Mouse (Mus musculus): ENCODE measurements around the gene Rps21. TPM values are rescaled to one million over a fixed set of nuclear protein-coding genes. Genes with fewer than 3 reads are reported as not detected.
"Not testable (repeated sequence)": the region's sequence is repeated elsewhere in the genome, so short reads cannot be mapped to it uniquely, and the experiment has no call there.

The Rps21 gene
- polyA plus RNA-seq, 1 experiment from 2014 or later: 631 TPM

DNA sequence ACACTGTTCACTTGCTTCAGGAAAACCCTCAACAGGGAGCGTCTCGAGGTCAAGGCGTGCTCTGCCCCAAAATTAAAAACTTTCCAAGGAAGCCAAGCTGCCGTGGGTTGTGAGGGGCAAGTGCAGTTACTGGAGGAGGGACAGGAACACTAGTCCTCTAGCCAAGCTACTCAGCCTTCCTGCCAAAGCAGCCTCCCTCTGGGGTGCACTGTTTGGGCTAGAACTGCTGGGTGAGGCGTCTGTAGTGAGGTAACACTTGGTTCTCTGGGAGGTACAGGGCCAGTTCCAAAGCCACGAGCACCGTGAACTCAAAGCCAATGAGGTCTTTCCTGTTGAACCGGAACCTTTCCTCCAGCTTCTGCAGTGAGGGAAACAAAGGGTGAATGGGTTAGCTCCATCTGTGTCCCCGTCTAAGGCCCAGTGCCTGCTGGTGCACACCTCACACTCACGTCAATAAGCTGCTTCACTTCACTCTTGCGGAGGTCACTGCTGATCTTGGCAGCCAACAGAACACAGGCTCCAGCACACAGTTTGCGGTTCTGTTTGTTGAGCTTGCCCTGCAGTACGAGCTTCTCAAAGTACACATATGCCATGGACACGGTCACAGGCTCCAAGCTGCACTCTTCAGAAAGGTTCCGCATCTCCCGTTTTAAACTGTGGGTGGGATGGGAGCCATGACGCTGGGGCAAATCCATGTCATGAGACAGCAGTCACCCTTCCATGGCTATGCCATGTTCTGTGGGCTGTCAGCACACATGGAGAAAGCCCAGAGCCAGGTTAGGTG, 2.8 kb downstream of the Rps21 start:
- not testable (repeated sequence) for H3K27me3 ChIP-seq; ATAC-seq (ENCODE audit: insufficient number of reproducible peaks, insufficient read depth, low FRiP score, low TSS enrichment, low read depth); H3K27ac ChIP-seq; H3K9ac ChIP-seq (replicated peaks); H3K4me3 ChIP-seq (replicated peaks); H3K9me3 ChIP-seq; H3K4me2 ChIP-seq
- H3K36me3 ChIP-seq: peaks cover 71% of the 10 kb centered on the region
- 73% methylated on average over 17 of the region's 17 CpGs for WGBS
- H3K4me1 ChIP-seq (replicated peaks): peaks cover 14% of the 10 kb centered on the region

DNA sequence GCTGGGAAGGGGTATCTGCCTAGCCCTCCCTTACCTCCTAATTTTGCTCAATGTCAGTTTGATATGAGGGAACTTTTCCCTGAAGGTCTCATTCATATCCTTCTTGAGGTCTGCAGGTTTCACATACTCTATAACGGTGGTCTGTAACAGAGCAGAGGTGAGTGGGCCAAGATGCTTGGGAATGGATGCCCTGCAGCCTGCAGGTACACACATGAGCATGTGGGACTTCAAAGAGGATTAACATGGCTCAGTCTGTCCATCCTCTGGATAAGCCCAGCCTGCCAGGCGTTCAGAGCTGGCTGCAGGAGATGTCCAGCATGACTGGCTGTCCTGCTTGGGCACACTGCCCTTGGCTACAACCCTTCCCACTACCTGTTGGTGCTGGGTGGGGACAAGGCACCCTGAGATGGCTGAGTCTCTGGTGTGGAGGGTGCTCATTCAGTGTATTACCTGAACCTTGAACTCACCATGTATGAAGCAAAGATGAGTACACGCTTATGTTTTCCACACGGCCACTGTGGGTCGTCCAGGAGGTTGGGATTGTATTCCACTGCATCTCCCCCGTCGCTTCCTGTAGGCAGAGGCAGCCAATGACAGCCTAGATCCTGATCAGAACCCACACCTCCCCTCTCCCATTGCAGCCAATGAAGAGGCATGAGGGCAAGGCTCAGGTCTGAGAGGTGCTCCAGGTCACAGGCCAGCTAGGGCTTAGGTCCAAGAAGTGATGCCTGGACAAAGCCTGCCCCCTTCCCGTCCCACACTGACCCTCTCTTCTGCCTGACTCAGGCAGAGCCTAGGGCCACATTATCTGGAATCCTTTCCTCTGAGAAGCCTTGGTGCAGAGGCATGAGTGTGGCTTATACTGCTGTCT, 3.7 kb downstream of the Rps21 start:
- no peaks in the 10 kb centered on the region for H3K27me3 ChIP-seq
- no peak overlapping the region for H3K4me3 ChIP-seq (replicated peaks)
- H3K9me3 ChIP-seq: no peaks in the 10 kb centered on the region
- no peak overlapping the region for H3K4me2 ChIP-seq
- peaks cover 13% of the 10 kb centered on the region for H3K4me1 ChIP-seq (replicated peaks)
- H3K36me3 ChIP-seq: peaks cover 75% of the 10 kb centered on the region
- no peak for ATAC-seq (ENCODE audit: insufficient number of reproducible peaks, insufficient read depth, low FRiP score, low TSS enrichment, low read depth)
- 67% methylated on average over 8 of the region's 8 CpGs for WGBS
- H3K27ac ChIP-seq: no peak overlapping the region
- H3K9ac ChIP-seq (replicated peaks): no peak overlapping the region

- peaks cover 85% of the 10 kb centered on the region for H3K36me3 ChIP-seq
- ATAC-seq (ENCODE audit: insufficient number of reproducible peaks, insufficient read depth, low FRiP score, low TSS enrichment, low read depth): no peak
These were observed 4.7 kb downstream of the Rps21 start for GRCm38 (mm10) chr2:180261901-180262300.

DNA sequence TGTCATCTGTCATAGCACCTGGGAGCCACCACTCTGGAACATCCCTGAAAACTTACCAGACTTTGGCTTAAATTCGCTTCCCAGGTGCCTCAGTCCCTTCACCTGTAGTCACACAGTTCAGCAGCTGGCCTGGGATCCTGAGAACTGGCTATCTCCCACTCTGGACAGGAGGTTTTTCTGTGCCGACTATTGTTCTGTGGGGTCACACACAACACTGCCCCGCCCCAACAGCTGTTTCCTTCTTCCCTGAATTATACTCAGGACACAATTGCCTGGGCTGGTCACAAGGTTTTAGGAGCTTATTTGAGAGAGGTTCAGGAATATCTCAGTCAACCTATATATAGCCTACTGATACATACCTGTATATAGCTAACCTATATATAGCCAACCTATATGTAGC, 5.3 kb downstream of the Rps21 start:
- ATAC-seq (ENCODE audit: insufficient number of reproducible peaks, insufficient read depth, low FRiP score, low TSS enrichment, low read depth): no peak

More at GRCm38 (mm10) chr2:180261901-180262300, 4.7 kb downstream of the Rps21 start:
- WGBS: 93% methylated on average over 7 of the region's 7 CpGs
- Histone ChIP-seq H3K4me2 (no peak overlapping the region), H3K9ac (replicated peaks) (no peak overlapping the region), H3K27ac (no peak overlapping the region), H3K27me3 (no peaks in the 10 kb centered on the region), H3K4me1 (replicated peaks) (peaks cover 8% of the 10 kb centered on the region), H3K9me3 (no peaks in the 10 kb centered on the region), H3K4me3 (replicated peaks) (no peak overlapping the region)

GRCm38 (mm10) chr2:180262891-180263290, 5.7 kb downstream of the Rps21 start:
- WGBS: 87% methylated on average over 10 of the region's 10 CpGs
- H3K4me3 ChIP-seq (replicated peaks): no peak overlapping the region
- ATAC-seq (ENCODE audit: insufficient number of reproducible peaks, insufficient read depth, low FRiP score, low TSS enrichment, low read depth): no peak

More for the DNA sequence above, 5.3 kb downstream of the Rps21 start:
- Histone ChIP-seq H3K27me3 (no peaks in the 10 kb centered on the region), H3K9ac (replicated peaks) (no peak overlapping the region), H3K4me1 (replicated peaks) (peaks cover 8% of the 10 kb centered on the region), H3K9me3 (no peaks in the 10 kb centered on the region), H3K4me2 (no peak overlapping the region), H3K27ac (no peak overlapping the region), H3K4me3 (replicated peaks) (no peak overlapping the region), H3K36me3 (peaks cover 91% of the 10 kb centered on the region)
- WGBS: 82% methylated on average over 3 of the region's 3 CpGs

GRCm38 (mm10) chr2:180267955-180268354, 10.8 kb downstream of the Rps21 start:
- Histone ChIP-seq H3K27me3 (no peaks in the 10 kb centered on the region), H3K4me2 (no peak overlapping the region), H3K9ac (replicated peaks) (no peak overlapping the region), H3K27ac (no peak overlapping the region), H3K4me1 (replicated peaks) (peaks cover 12% of the 10 kb centered on the region), H3K36me3 (peaks cover 66% of the 10 kb centered on the region), H3K4me3 (replicated peaks) (no peak overlapping the region), H3K9me3 (no peaks in the 10 kb centered on the region)
- 57% methylated on average over 2 of the region's 2 CpGs for WGBS
- ATAC-seq (ENCODE audit: insufficient number of reproducible peaks, insufficient read depth, low FRiP score, low TSS enrichment, low read depth): no peak

More at GRCm38 (mm10) chr2:180262891-180263290, 5.7 kb downstream of the Rps21 start:
- H3K4me1 ChIP-seq (replicated peaks): peaks cover 7% of the 10 kb centered on the region
- 0 out of 2 replicates have a peak overlapping the region, but pooled peaks have one; percentile 42 for H3K27ac ChIP-seq
- H3K4me2 ChIP-seq: no peak overlapping the region
- H3K27me3 ChIP-seq: no peaks in the 10 kb centered on the region
- H3K9ac ChIP-seq (replicated peaks): no peak overlapping the region
- H3K9me3 ChIP-seq: no peaks in the 10 kb centered on the region
- peaks cover 95% of the 10 kb centered on the region for H3K36me3 ChIP-seq

GRCm38 (mm10) chr2:180269329-180269728, 12.2 kb downstream of the Rps21 start:
- Histone ChIP-seq H3K36me3 (peaks cover 53% of the 10 kb centered on the region), H3K4me2 (no peak overlapping the region), H3K27ac (no peak overlapping the region), H3K9ac (replicated peaks) (no peak overlapping the region), H3K9me3 (no peaks in the 10 kb centered on the region), H3K4me3 (replicated peaks) (no peak overlapping the region), H3K4me1 (replicated peaks) (peaks cover 15% of the 10 kb centered on the region), H3K27me3 (peaks cover 6% of the 10 kb centered on the region; the same call in 1 of the 2 replicates)
- 95% methylated on average over 10 of the region's 10 CpGs for WGBS
- ATAC-seq (ENCODE audit: insufficient number of reproducible peaks, insufficient read depth, low FRiP score, low TSS enrichment, low read depth): no peak

- H3K9me3 ChIP-seq: no peaks in the 10 kb centered on the region
- no peak overlapping the region for H3K27ac ChIP-seq
- H3K9ac ChIP-seq (replicated peaks): no peak overlapping the region
- ATAC-seq (ENCODE audit: insufficient number of reproducible peaks, insufficient read depth, low FRiP score, low TSS enrichment, low read depth): no peak
- peaks cover 43% of the 10 kb centered on the region for H3K36me3 ChIP-seq
- H3K4me2 ChIP-seq: no peak overlapping the region
- 63% methylated on average over 7 of the region's 7 CpGs for whole genome bisulfite sequencing
- peaks cover 12% of the 10 kb centered on the region; the same call in 1 of the 2 replicates for H3K27me3 ChIP-seq
- peaks cover 15% of the 10 kb centered on the region for H3K4me1 ChIP-seq (replicated peaks)
- H3K4me3 ChIP-seq (replicated peaks): no peak overlapping the region
These were observed 13.5 kb downstream of the Rps21 start for GRCm38 (mm10) chr2:180270537-180271255.

GRCm38 (mm10) chr2:180271804-180272395, 14.7 kb downstream of the Rps21 start:
- Histone ChIP-seq H3K36me3 (peaks cover 31% of the 10 kb centered on the region), H3K9me3 (no peaks in the 10 kb centered on the region), H3K9ac (replicated peaks) (peak overlapping the region; percentile 93), H3K4me1 (replicated peaks) (peaks cover 24% of the 10 kb centered on the region), H3K27me3 (peaks cover 15% of the 10 kb centered on the region; the same call in 1 of the 2 replicates), H3K4me3 (replicated peaks) (peak overlapping the region; percentile 95), H3K4me2 (peak overlapping the region; percentile 93), H3K27ac (no peak overlapping the region)
- no peak for ATAC-seq (ENCODE audit: insufficient number of reproducible peaks, insufficient read depth, low FRiP score, low TSS enrichment, low read depth)
- 69% methylated on average over 5 of the region's 5 CpGs for WGBS

DNA sequence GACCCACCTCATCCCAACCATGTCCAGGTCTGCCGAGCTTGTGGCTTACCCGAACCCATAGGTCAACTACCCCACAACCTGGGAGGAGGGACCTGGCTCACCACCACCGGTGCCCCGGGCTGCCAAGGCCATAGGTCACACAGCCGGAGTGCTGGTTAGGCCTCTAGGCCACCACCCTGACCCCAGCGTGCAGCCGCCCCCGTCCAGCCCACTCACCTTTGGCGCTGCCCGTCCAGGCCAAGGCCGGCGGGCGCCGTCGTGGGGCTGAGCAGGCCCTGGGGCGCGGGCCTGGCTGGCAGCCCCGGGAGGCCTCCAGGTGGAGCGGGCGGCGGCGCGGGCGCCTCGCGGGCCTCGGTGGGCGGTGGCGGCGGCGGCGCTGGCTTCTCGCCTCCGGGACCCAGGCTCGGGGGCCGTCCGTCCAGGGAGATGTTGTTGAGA, 15.7 kb downstream of the Rps21 start:
- H3K4me2 ChIP-seq: peak overlapping the region; percentile 93
- peaks cover 21% of the 10 kb centered on the region for H3K36me3 ChIP-seq
- no peaks in the 10 kb centered on the region for H3K9me3 ChIP-seq
- peaks cover 15% of the 10 kb centered on the region; the same call in 1 of the 2 replicates for H3K27me3 ChIP-seq
- WGBS: 0% methylated on average over 29 of the region's 37 CpGs
- H3K9ac ChIP-seq (replicated peaks): peak overlapping the region; percentile 93
- H3K27ac ChIP-seq: peak overlapping the region; percentile 67
- H3K4me3 ChIP-seq (replicated peaks): peak overlapping the region; percentile 95
- H3K4me1 ChIP-seq (replicated peaks): peaks cover 24% of the 10 kb centered on the region
- peak; percentile 18 for ATAC-seq (ENCODE audit: insufficient number of reproducible peaks, insufficient read depth, low FRiP score, low TSS enrichment, low read depth)

Data from limb, embryonic 12.5 days (tissue).